Mouse (Mus musculus) A20 (cell line): ENCODE results near the gene Ppp3ca.
"Not testable (repeated sequence)": the region's sequence is repeated elsewhere in the genome, so short reads cannot be mapped to it uniquely, and the experiment has no call there.

Experiments
- DNase-seq: peaks from one replicate; pipeline ENCODE4 v3.0.0-alpha.2; 2011; ENCODE audit warnings: low read depth, low spot score

Ppp3ca gene

GRCm38 (mm10) chr3:136688101-136688586 is 18.2 kb downstream of the Ppp3ca start:
- peak; percentile 81 for DNase-seq

- no peak for DNase-seq
These were observed 20.0 kb downstream of the Ppp3ca start for GRCm38 (mm10) chr3:136689793-136690543.

- no peak for DNase-seq
These were observed 22.1 kb downstream of the Ppp3ca start for GRCm38 (mm10) chr3:136691984-136692383.

GRCm38 (mm10) chr3:136693547-136693946 is 23.6 kb downstream of the Ppp3ca start:
- DNase-seq = no peak

- DNase-seq = no peak
These were observed 27.8 kb downstream of the Ppp3ca start for GRCm38 (mm10) chr3:136697626-136698191.

- DNase-seq = not testable (repeated sequence)
These were observed 29.8 kb downstream of the Ppp3ca start for GRCm38 (mm10) chr3:136699711-136700110.

GRCm38 (mm10) chr3:136700447-136701009 is 30.6 kb downstream of the Ppp3ca start:
- DNase-seq = peak; percentile 55

- DNase-seq = peak; percentile 26
These were observed 32.9 kb downstream of the Ppp3ca start for GRCm38 (mm10) chr3:136702861-136703260.

GRCm38 (mm10) chr3:136704515-136705247 is 34.8 kb downstream of the Ppp3ca start:
- DNase-seq = no peak

- DNase-seq = no peak
These were observed 36.1 kb downstream of the Ppp3ca start for GRCm38 (mm10) chr3:136706048-136706447.

GRCm38 (mm10) chr3:136706771-136707170 is 36.8 kb downstream of the Ppp3ca start:
- DNase-seq = peak; percentile 40

GRCm38 (mm10) chr3:136707222-136708019 is 37.5 kb downstream of the Ppp3ca start:
- peak; percentile 16 for DNase-seq

- peak; percentile 59 for DNase-seq
These were observed 38.3 kb downstream of the Ppp3ca start for GRCm38 (mm10) chr3:136708230-136708629.

- no peak for DNase-seq
These were observed 40.5 kb downstream of the Ppp3ca start for GRCm38 (mm10) chr3:136710310-136710906.

- DNase-seq = no peak
These were observed 44.5 kb downstream of the Ppp3ca start for GRCm38 (mm10) chr3:136714307-136715039.

GRCm38 (mm10) chr3:136716247-136716646 is 46.3 kb downstream of the Ppp3ca start:
- DNase-seq = no peak

GRCm38 (mm10) chr3:136718412-136718811 is 48.5 kb downstream of the Ppp3ca start:
- DNase-seq = no peak

GRCm38 (mm10) chr3:136721241-136721640 is 51.3 kb downstream of the Ppp3ca start:
- no peak for DNase-seq

GRCm38 (mm10) chr3:136721804-136722427 is 52.0 kb downstream of the Ppp3ca start:
- DNase-seq = no peak

GRCm38 (mm10) chr3:136722493-136722892 is 52.6 kb downstream of the Ppp3ca start:
- no peak for DNase-seq
